ENCODE assay signal across 11 mouse cellular contexts in the genomic region with DNA sequence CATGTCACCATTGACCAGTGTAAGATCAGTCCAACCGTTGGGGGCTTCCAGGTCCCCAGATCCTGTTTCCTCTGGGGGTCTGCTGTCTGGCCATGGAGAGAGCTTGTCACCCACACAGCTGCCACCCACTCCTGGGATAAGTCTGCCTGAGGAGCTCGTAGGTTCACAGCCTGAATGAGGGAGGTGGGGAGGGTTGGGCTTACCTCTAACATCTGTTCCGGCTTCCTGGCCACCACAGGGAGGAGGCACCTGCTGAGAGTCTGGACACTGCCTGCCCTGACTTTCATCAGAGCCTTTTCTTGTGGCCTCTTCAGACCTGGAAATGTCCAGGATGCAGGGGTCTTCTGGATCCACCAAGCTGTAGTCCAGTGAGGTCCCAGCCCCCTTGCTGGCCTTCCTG. TPM values are rescaled to one million over a fixed set of nuclear protein-coding genes. Genes with fewer than 3 reads are reported as not detected.
DNase-seq lines count a peak whose midpoint lies in the region; ATAC-seq and TF ChIP-seq lines count a peak whose summit lies in the region.
"Had no signal": no experiment of that assay in that cellular context is flagged by ENCODE, and none has a peak within 500 bp of the region (broad histone marks: within the 10 kb centered on the region; RNA-seq: fewer than 3 reads in every experiment).

No protein-coding gene starts in this region.

- WGBS in liver, embryonic 13.5 days (ENCODE audit: insufficient replicate concordance): 52% methylated on average over 3 of the region's 3 CpGs
- 51% methylated on average over 3 of the region's 3 CpGs for WGBS in liver, embryonic 11.5 days
- 46% methylated on average over 3 of the region's 3 CpGs for WGBS in liver, embryonic 16.5 days (ENCODE audit: insufficient replicate concordance)

- peak overlapping the region; percentile 19 for H3K4me2 ChIP-seq in liver, embryonic 13.5 days
- no peak overlapping the region for H3K4me2 ChIP-seq in liver, embryonic 11.5 days
- peak overlapping the region; percentile 39 for H3K4me2 ChIP-seq in liver, embryonic 16.5 days (ENCODE audit: low read depth, low read length)
- H3K4me2 ChIP-seq: midbrain, embryonic 12.5 days had no signal

- no peak for ATAC-seq in liver, embryonic 13.5 days (ENCODE audit: low read depth)
- no peak for ATAC-seq in liver, embryonic 11.5 days (replicated peaks; ENCODE audit: low FRiP score)
- no peak for ATAC-seq in liver, embryonic 16.5 days (ENCODE audit: low read depth)
- ATAC-seq in erythroblast, adult 5-6 weeks (replicated peaks; ENCODE audit: low FRiP score, poor library complexity, severe bottlenecking): no peak

- TF ChIP-seq CTCF in cortical plate, adult 2 months (IDR thresholded peaks at IDR 0.05; ENCODE audit: extremely low read depth, insufficient read depth, low read length): no peak

- H3K27me3 ChIP-seq in liver, embryonic 13.5 days: no peaks in the 10 kb centered on the region
- no peaks in the 10 kb centered on the region for H3K27me3 ChIP-seq in liver, embryonic 11.5 days (replicated peaks; ENCODE audit: control insufficient read depth, insufficient read depth, low read length)
- H3K27me3 ChIP-seq in liver, embryonic 16.5 days (ENCODE audit: control insufficient read depth, insufficient read depth, low read depth, low read length): no peaks in the 10 kb centered on the region

- no peak for TF ChIP-seq POLR2A in cortical plate, adult 2 months (IDR thresholded peaks at IDR 0.05; ENCODE audit: extremely low read depth, insufficient read depth, low read length)

- no peak overlapping the region for H3K27ac ChIP-seq in liver, embryonic 13.5 days
- no peak overlapping the region for H3K27ac ChIP-seq in liver, embryonic 11.5 days (ENCODE audit: low read depth, low read length)
- H3K27ac ChIP-seq in cortical plate, adult 2 months (ENCODE audit: insufficient read depth, low read length): peak overlapping the region; percentile 41
- H3K27ac ChIP-seq in liver, embryonic 16.5 days (ENCODE audit: low read length): peak overlapping the region; percentile 25
- H3K27ac ChIP-seq: midbrain, embryonic 12.5 days had no signal

- H3K36me3 ChIP-seq in liver, embryonic 13.5 days: no peaks in the 10 kb centered on the region
- no peaks in the 10 kb centered on the region for H3K36me3 ChIP-seq in liver, embryonic 11.5 days (ENCODE audit: control insufficient read depth, insufficient read depth, low read length)
- H3K36me3 ChIP-seq in liver, embryonic 16.5 days (ENCODE audit: control insufficient read depth, insufficient read depth): no peaks in the 10 kb centered on the region
- H3K36me3 ChIP-seq: midbrain, embryonic 12.5 days had no signal

- DNase-seq in liver, embryonic 13.5 days: no peak
- DNase-seq in liver, embryonic 11.5 days (ENCODE audit: low spot score): no peak
- DNase-seq in kidney, adult 18-20 months: peak; percentile 65
- no peak for DNase-seq in adrenal gland, adult 2 months
- DNase-seq: cerebellum, postnatal 36 days; thymus, postnatal 4 days had no signal

- no peak overlapping the region for H3K9ac ChIP-seq in liver, embryonic 13.5 days
- no peak overlapping the region for H3K9ac ChIP-seq in liver, embryonic 11.5 days (ENCODE audit: low read depth, low read length)
- no peak overlapping the region for H3K9ac ChIP-seq in liver, embryonic 16.5 days (ENCODE audit: low read depth, low read length)
- H3K9ac ChIP-seq: midbrain, embryonic 12.5 days had no signal

- no peaks in the 10 kb centered on the region for H3K9me3 ChIP-seq in liver, embryonic 13.5 days (replicated peaks)
- H3K9me3 ChIP-seq in liver, embryonic 11.5 days (ENCODE audit: control insufficient read depth, low read length): no peaks in the 10 kb centered on the region
- no peaks in the 10 kb centered on the region for H3K9me3 ChIP-seq in liver, embryonic 16.5 days (replicated peaks; ENCODE audit: control insufficient read depth, low read length)
- H3K9me3 ChIP-seq: midbrain, embryonic 12.5 days had no signal

- H3K4me3 ChIP-seq in liver, embryonic 13.5 days (replicated peaks): no peak overlapping the region
- no peak overlapping the region for H3K4me3 ChIP-seq in liver, embryonic 11.5 days (ENCODE audit: low read depth, low read length)
- peak overlapping the region; percentile 4 for H3K4me3 ChIP-seq in cortical plate, adult 2 months (ENCODE audit: insufficient read depth, low read length)
- peak overlapping the region; percentile 41 for H3K4me3 ChIP-seq in liver, embryonic 16.5 days (ENCODE audit: low read depth, low read length)
- H3K4me3 ChIP-seq: midbrain, embryonic 12.5 days had no signal

- no peaks in the 10 kb centered on the region for H3K4me1 ChIP-seq in liver, embryonic 13.5 days (replicated peaks)
- 0 out of 2 replicates have a peak, but pooled peaks cover 2% of the 10 kb centered on the region for H3K4me1 ChIP-seq in liver, embryonic 11.5 days (replicated peaks; ENCODE audit: control insufficient read depth, insufficient read depth, low read length)
- no peaks in the 10 kb centered on the region for H3K4me1 ChIP-seq in cortical plate, adult 2 months (ENCODE audit: control insufficient read depth, insufficient read depth, low read length)
- H3K4me1 ChIP-seq in liver, embryonic 16.5 days (ENCODE audit: control insufficient read depth, low read depth, low read length): no peaks in the 10 kb centered on the region

RNA-seq across cellular contexts. Expression of a gene that starts 0.8 kb away (rescaled TPM):
- 0.12 and 0.17 TPM in 2 replicates for polyA plus RNA-seq in liver, embryonic 13.5 days (2015; fragmentation: Nextera tagmentation; extraction: Ambion mirVana)
- polyA plus RNA-seq in liver, embryonic 11.5 days (2014; fragmentation: Nextera tagmentation; extraction: Ambion mirVana): 0.03 TPM in 1 of 2 replicates, not detected in the other
- polyA plus RNA-seq in cortical plate, adult 2 months (2012; rRNA removed): 4.8 and 5.4 TPM in 2 replicates
- polyA plus RNA-seq in liver, embryonic 16.5 days (2015; fragmentation: Nextera tagmentation; extraction: Ambion mirVana): 0.88 and 1.0 TPM in 2 replicates
- total RNA-seq in erythroblast, adult 5-6 weeks (2015; ENCODE audit: low replicate concordance): not detected in 2 replicates
- total RNA-seq in erythroblast, adult 5-6 weeks (2017; ENCODE audit: low replicate concordance): not detected in 2 replicates
- 10 to 100 TPM; 10.2 to 22.0 TPM for total RNA-seq in adrenal gland, adult 2 months (2021)
- polyA plus RNA-seq in adrenal gland, adult 2 months (2012; rRNA removed): 15.2 and 25.1 TPM in 2 replicates
- total RNA-seq: neutrophil, adult 5-6 weeks had no signal

Comparison
In these comparisons a context has a peak if more than half of its experiments do, and no peak if none do; other contexts are left out.
1. H3K27ac ChIP-seq: peak in cortical plate, adult 2 months (single experiment) and liver, embryonic 16.5 days (single experiment); none in liver, embryonic 13.5 days (single experiment) and liver, embryonic 11.5 days (single experiment).
2. H3K4me3 ChIP-seq: peak in cortical plate, adult 2 months (single experiment) and liver, embryonic 16.5 days (single experiment); none in liver, embryonic 13.5 days (single experiment) and liver, embryonic 11.5 days (single experiment).